Mouse (Mus musculus) layer of hippocampus, postnatal 14 days (tissue): ENCODE results near the gene Adam22. TPM values are rescaled to one million over a fixed set of nuclear protein-coding genes. Genes with fewer than 3 reads are reported as not detected.

ENCODE experiments used
- DNase-seq, 2 experiments: peaks; one replicate each; pipeline ENCODE4 v3.0.0; 2021 to 2022; ENCODE audit warnings: low spot score in 2 of 2, mixed read lengths in 1 of 2
- total RNA-seq, 2 experiments: library from RNA; stranded (reverse); gene quantifications; 2 replicates each; pipeline ENCODE4 v1.2.3; 2021

The Adam22 gene
- total RNA-seq, 2 experiments from 2014 or later = 142 to 159 TPM

DNA sequence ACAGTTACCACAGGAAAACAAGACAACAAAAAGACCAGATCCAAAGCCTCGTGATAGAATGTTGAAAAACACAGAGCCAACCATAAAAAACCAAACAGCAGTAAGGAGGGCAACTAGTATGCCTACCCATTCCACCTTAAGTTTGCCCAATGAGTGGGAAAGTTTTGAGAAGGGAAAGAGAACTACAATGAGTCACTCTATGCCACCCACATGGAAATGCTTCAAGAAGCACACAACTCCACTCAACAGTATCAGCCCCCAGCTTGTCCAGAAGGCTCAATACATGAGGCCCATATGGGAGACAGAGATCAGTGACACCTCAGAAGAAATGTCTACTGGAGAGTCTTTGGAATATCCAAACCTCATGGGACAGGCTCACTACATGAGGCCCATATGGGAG is 187.3 kb downstream of the Adam22 start:
- DNase-seq = no peak

DNA sequence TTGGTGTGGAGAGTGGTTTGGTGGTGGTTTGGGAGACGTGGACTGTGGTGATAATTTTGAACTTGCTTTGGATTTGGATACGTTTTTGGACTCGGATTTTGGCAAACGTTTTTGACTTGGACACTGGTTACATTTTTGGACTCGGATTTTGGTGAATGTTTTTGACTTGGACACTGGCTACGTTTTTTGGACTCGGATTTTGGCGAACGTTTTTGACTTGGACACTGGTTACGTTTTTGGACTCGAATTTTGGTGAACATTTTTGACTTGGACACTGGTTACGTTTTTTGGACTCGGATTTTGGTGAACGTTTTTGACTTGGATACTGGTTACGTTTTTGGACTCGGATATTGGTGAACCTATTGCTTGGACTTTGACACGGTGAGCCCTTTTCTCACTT is 189.8 kb downstream of the Adam22 start:
- DNase-seq = no peak

DNA sequence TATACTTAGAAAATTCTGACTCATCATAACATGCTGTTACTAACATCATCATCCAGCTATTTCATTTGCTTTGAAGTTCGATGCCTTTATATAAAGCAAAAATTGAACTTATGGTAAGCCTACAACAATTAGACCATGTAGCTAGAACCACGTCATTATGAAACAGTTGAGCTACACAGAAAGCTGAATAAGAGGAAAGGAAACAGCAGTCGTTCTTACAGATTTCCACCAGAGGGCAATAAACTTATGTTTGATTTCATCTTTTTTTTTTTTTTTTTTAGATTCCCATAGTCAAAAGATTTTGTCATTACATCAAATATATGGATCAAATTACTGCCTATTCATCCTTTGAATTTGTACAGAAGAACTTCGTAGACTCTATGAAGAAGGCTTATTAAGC is 203.2 kb downstream of the Adam22 start:
- DNase-seq = peak in 1 of 2 experiments; percentile 15

DNA sequence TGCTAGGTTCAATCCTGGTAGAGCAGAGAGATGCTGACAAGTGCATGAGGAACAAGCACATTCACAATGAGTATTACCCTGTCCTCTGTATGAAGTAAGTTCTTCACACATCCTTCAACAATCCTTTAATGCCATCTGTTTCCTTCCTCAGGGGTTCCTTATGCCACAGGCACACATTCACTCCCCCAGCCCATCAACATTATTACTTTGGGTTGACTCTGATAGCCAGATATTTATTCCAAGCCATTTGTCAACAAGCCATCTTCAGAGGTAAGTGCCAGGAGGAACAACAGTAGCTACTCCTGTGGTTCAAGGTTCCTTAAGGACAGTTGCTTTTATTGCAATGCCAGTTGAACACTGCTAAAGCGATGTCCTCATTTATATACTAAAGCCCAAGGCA is 216.3 kb downstream of the Adam22 start:
- DNase-seq = no peak

DNA sequence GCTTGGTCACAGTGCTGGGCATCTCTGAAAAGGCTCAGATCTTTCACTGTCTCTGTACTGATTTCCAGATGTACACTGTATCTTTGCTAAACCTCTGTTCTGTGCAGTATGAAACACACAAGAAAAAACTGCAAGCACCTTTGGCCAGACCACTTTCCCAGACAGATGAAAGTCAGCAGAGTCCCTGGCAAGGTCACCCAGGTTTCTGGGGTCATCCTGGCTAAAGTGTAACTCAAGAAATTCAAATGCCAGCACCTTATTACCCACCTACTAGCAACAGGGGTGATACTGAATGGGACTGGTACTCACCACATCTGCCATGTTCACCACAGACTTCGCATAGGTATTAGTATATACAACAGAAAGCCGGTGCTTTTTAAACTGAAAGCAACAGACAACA is 221.8 kb downstream of the Adam22 start:
- no peak for DNase-seq

DNA sequence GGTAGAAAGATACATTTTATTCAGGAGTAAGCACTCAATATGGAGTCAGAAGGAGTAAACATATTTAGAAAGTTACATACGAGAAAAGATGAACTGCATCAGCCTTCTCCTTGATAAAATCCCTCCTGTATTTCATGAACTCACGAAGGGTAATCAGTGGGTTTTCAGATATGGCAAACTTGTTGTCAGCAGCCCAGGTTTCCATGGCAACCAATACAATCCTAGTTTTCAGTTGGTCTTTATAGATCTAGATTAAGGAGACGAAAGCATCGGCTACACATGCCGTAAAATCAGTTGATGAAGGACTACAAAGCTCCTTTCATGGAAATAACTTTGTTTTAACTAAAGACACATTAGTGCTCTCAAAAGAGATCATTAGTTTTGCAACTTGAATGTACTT is 222.5 kb downstream of the Adam22 start:
- DNase-seq = no peak

DNA sequence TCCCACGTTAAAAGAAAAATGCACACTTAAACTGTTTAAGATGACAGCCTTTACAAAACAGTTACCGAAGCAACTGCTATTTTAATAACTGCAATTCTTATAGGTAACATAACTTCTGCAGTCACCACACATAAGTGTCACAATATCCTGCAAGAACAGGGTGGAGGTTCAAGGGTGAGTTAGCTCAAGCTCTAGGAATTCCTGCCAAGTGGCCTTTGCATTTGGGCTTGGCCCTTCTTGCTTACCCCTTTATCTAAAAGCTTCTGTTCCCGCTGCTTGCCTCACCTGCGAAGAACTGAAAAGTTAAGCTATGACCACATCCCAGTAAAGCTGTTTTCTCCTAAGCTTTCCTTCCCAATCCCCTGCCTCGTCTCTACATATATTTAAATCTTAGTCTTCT is 235.4 kb downstream of the Adam22 start:
- DNase-seq = no peak

DNA sequence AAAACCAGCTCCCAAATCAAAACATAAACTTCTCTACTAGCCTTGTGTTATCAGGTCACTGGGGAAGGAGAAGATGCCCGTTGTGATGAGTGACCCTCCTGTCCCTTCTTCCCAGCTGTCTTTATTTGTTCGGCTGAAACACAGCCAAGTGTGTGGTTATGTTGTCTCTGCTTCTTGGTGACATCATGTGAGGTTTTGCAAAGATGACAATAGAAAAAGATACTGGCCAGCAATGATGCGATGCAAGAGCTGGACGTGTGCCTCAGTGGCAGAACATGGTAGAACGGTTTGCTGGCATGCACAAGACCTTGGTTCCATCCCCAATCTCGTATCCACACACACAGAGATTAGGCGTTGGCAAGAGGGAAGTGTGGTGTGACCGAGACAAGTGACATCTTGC is 236.0 kb downstream of the Adam22 start:
- DNase-seq = no peak

DNA sequence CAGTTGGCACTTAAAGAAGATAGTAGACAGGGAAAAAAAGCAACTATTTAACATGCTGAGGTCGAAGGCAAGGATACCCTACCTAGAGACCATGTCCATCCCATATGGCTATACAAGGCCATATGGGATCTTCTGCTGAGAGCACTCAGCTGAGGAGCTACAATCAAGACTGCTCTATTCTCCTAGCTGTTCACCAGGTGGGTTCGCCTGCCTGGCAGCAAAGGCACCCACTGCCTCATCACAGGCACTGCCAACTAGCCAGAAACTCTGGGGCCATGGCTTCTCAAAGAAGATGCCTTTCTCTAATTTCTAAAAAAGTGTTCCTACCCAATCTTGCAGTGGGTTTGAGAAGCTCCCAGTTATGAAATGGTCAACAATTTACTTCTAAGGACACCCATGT is 238.2 kb downstream of the Adam22 start:
- DNase-seq = no peak

DNA sequence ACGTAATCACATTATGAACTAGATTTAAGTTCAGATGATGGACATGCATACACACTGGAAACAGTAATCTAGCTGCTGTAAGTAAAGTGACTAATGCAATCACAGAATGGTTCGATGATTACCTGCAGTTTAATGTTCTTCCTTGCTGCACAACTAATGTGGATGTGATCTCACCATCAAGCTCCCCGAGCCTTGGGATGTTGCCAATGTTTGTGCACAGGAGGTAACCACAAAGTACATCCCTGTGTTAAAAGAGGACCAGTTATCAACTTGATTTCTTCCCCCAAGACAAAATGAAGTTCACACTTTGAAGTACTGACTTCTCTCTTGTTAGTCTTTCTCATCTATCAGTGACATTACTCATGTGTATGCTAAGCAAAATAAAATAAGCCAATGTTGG is 247.0 kb downstream of the Adam22 start:
- DNase-seq = no peak

DNA sequence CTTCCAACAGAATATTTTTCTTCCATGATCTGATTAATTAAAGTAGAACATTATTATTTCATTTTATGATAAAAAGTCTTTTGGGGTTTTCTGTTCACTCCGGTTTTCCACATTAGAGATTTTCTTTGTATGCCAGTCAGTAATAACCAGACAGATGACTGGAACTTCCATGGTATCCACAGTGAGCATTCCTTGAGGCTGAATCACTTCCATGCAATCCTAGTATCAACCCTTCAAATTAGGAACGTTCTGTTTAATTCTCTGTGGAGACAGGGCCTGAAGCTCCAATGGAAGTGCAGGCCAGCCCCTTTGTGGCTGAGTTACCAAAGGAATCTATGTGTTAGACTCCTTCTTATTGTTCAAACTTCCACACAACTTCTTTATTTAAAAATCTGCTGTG is 247.9 kb downstream of the Adam22 start:
- DNase-seq = no peak

DNA sequence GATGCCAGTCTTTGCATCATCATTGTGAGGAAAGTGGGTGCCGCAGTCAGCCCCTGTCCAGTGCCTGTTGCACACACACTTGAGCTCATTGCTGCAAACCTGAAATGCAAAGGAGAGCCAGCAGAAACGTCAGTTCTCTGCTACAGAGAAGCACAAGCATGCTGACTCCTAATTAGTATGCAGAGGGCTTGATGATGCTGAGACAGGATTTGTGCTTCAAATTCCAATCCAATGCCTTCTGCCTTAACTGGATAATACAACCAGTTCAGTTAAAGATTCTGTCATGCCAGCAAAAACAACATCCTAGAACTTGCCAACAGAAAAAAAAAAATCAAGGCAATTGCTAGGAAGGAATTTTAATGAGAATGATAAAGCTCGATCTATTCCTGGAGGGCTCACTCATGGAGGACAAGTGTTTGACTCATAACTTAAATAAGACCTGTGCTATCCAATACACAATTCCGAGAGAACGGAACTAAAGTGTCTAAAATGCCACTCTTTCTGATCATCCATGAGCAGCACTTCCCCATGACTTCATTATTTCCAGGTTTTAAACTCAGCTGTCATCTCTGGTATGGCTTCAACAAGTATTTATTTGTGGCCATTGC is 251.3 kb downstream of the Adam22 start:
- DNase-seq = peak in 1 of 2 experiments; percentile 15

DNA sequence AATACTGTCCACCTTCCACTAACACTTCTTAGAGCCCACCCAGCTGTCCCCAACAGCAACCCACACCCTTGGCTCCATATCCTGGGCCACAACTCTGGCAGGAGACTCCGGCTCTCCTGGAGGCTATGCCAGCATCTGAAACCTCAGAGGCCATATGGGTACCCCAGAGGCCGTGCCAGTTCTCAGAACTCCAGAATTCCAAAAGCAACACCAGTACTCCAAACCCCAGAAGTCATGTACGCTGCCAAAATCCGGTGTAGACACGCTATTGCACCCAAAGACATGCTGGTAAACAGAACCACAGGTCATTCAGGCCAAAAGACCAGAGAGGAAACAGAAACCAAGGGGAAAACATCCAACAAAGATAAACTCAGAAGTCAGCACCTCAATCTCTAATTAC is 255.7 kb downstream of the Adam22 start:
- DNase-seq = no peak

DNA sequence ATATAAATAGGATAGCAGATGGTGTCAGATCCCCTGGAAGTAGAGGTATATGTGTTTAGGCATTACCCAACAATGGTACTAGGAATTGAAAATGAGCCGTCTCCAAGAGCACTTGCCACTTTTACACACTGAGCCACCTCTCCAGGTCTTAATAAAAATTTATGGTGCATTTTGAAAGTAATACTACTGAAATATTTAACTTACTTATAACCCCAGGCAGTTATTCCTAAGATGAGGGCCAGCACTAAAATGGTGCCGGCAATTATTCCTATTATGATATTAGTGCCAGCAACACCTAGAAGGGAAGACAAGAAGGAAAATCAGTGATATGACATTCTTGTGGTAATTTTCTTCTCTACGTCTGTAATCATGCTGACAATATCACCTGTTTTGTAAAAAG is 256.3 kb downstream of the Adam22 start:
- DNase-seq = no peak

DNA sequence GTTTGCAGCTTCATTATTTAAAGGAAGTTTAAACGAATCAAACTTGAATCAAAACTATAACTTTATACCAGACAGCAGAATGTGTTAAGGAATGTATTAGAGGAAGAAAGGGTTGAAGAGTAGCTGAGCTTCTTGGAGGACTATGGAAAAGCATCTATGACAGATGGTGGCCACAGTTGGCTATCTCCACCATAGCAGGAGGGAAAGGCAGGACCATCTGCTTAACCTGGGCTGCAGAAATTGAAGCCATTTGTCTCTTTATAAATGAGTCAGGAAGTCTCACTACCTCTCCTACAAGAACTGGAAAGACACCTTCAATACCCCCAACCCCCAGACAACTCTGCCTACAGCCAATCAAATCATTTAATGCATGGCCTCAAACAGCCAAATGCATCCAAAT is 272.3 kb downstream of the Adam22 start:
- DNase-seq = no peak

DNA sequence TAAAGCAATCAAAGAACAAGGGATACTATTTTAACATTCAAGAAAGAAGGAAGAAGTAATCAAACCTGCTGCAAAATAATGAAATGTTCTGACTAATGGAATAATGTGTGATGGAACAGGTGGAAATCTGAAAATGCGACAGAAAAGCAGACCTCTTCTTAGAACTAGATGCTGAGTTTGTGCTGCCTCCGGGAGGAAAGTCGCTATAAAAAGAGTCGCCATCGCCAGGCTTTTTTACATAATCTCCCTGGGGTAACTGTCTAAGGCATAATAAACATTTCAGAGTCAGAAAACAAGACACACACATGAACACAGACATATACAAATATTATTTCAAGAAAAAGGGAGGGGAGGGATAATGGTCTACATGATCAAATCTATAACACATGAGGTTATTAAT is 273.0 kb downstream of the Adam22 start:
- DNase-seq = no peak

DNA sequence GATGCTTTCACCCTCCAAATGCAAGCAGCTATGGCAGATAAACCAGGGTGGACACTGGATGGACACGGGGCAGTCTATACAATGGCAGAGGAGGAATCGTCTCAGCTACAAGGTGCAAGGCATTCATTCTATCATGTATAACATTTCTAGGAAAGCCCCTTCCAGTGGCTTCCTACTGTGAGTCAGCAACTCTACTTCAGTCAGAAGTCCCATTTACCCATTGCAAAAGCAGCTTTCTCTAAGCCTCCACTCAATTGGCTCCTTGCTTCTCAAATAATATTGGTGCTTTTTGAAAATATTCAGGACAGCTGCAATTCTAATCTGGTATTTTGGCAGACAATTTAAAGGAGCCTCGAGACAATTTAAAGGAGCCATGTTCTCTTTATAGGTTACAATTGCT is 279.8 kb downstream of the Adam22 start:
- DNase-seq = no peak

DNA sequence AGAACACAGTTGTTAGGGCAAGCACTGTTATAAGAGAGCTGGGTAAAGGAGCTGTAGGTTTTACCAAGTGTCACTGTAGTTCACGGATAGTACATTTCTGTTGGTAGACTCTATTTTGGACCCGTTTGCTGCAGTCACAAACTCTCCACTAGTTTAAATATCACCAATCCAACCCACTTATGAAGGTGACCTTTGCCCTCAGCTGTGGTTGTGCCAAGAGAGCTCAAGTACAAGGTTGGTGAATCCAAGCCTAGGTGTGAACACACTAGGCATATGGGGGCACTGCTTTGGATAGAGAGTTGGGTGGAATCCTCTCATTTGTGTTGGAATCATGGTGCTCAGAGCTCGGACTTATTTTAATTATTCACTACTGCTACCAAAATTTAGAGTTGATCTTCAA is 282.3 kb downstream of the Adam22 start:
- DNase-seq = no peak

DNA sequence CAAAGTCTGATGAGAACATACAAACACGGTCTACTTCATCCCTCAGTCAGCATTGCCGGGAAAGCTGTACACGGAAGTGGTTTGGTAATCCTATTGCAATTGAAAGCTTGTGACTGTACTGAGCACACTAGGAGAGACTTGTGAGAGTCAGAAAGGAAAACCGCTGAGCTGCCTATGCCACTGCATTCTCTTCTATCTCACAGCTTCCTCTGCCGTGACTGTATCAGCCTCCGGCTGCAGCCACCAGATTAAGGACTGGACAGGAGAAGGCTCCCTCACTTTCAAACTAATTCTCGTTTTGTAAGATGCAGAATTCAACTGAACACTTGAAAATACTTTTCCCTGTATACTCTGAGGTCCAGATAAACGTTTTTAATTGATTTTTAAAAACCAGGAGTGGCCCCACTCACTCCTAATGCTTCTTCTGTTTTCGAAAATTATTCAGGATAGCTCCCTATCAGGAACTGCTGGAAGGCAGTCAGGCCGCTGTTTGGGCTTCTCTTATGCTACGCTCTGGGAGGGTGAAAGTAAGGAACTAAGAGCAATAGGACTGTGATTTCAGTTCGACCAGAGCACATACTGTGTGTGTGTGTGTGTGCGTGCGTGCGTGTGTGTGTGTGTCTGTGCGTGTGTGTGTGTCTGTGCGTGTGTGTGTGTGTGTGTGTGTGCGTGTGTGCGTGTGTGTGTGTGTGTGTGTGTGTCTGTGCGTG is 285.0 kb downstream of the Adam22 start:
- DNase-seq = no peak

DNA sequence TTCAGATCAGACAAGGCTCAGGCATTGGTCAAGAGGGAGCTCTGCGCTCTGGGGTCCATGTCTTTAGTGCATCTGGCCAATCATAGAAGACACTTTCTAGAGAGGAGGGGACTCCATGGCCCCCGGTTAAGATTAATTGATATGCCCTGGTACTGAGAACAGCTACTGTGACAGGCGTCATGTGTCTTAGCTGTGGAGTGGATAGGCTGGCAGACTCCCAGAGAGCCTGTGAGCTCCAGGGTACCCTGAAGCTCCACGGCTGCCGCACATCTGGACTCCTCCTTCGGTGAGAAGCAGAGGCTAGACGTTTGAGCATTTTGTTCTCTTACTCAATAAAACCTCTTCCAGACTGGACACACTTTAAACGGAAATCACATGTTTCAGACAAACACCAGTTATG is 290.5 kb downstream of the Adam22 start:
- DNase-seq = no peak

DNA sequence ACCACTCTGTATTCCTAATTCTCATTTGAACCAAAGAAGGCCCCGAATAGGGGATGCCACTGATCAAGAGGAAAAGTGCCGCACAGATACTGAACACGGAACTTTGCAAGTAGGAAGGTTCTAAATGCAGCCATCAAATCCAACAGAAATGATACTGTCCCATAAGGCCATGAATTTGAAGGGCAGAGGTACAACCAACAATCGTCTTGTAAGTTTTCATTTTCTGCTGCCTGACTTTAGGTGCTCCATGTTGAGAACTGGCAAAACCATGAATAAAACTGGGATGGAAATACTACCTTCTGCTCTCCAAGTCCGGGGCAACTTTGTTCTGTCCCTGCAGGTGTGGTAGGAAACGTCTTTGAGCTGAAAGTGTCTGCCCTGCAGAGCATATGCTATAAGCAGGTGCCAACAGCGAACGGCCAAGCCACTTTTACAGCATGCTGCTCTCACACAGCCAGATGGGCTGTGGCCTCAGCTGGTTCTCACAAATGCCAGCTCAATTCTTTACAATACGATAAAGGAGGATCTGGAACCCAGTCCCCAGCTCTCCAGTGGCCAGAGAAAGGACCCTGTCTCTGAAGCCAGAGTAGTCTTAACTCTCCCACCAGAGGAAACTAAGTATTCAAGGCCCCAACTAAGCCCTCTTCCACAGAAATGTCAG is 293.9 kb downstream of the Adam22 start:
- no peak for DNase-seq

DNA sequence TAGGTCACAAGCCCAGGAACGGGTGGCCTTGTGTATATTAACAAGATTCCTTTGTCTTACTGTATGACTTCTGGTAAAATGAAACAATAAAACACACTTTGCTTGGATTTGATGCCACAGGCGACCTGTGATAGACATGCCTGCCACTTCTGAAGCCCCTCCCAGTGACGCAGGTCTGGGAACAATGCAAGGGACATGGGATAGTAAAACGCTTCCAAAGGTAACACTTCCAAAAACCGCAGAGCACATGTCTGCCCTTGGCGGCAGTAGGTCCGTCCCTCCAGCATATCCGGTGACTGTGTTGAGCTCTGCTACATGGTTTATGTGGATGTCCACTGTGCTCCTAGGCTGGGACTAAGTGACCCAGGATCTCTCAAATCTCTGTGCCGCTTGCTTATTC is 294.6 kb downstream of the Adam22 start:
- no peak for DNase-seq

DNA sequence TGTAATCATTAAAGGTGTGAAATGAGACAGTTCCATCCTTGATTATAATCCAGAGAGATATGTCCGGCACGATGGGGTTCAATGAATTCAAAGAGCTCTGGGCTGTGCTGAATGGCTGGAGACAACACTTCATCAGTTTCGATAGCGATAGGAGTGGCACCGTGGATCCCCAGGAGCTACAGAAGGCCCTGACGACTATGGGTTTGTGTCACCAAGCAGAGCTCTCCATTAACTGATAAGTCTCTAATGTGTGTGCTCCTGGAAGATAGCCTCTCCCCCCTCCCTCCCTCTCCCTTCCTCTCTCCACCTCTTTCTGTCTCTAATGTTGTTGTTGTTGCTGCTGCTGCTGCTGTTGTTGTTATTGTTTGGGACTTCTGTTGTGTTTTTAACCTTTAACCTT is 304.8 kb downstream of the Adam22 start:
- no peak for DNase-seq
